Mouse (Mus musculus) layer of hippocampus, postnatal 14 days (tissue): ENCODE data around the gene Btbd2. TPM values are rescaled to one million over a fixed set of nuclear protein-coding genes. Genes with fewer than 3 reads are reported as not detected.

Experiments used
- DNase-seq, 2 experiments: peaks; one replicate each; pipeline ENCODE4 v3.0.0; 2021 to 2022; ENCODE audit warnings: low spot score in 2 of 2, mixed read lengths in 1 of 2
- total RNA-seq, 2 experiments: library from RNA; stranded (reverse); gene quantifications; 2 replicates each; pipeline ENCODE4 v1.2.3; 2021

The Btbd2 gene
- total RNA-seq, 2 experiments from 2014 or later: 90.2 to 94.4 TPM

DNA sequence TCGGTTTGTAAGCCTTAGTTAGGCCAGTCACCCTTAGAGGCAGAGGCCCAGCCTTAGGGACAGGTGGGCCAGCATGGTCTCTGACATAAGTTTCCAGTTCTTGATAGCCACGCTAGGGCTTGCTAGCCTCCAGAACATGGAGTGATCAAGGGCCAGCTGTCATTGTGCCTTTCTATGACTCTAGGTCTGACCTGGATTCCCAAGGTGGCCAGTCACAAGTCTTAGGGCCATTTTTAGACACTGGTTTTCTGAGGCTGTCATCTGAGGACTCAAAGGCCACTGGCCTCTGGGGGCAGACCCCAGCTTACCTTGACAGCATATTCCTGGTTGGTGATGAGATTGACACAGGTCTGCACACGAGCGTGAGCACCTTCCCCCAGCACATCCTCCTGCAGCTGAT, 14.4 kb upstream of the Btbd2 start:
- no peak for DNase-seq

DNA sequence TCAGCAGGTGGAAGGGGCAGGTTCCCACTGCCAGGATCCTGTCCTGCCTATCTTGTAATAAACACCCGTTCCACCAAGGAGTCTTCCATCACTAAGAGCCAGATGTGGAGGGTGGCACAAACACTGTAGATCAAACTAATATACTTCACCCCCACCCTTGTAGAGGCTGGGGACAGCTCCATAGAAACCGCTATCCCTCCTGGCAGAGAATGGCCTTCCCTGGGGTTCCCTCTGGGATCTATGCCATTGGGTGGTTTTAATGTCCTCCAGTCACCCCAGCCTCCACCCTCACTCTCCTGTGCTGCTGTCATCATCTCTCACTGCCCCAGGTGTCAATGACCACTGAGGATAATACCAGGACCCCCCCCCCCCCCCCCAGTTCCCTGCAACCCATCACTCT, 13.7 kb upstream of the Btbd2 start:
- DNase-seq: no peak

DNA sequence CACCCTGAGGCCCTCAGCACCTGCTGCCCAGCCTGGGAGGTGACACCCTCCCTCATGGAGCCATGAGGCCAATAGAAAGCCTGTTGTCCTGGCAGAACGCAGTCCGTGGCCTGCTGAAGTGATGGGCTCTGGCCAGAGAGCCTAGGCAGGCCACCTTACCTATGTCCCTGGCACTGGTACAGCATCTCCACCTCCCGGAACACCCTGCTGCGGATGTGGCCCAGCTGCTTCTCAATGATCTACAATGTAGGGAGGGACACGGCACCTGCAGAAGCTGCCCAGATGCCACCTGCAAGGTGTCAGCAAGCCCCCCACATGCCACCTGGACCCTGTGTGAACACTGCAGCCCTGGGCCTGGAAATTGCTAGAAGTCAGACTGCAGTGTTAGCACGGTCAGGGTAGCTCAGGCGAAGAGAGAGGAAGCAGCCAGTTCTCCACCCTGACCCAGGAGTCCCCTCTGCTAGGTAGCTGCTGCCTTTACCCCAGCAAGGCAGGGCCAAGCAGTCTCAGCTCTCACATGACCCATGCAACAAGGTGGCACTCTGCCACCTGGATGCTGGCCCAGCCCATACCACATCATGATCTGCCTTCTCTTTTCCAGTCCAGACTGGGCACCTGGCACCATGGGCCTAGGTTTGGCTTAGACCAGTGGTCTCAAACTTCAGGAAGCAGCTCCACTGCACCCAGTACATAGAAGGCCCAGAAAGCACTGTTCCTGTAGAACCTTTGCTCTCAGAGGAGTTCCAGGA, 13.0 kb upstream of the Btbd2 start:
- no peak for DNase-seq

DNA sequence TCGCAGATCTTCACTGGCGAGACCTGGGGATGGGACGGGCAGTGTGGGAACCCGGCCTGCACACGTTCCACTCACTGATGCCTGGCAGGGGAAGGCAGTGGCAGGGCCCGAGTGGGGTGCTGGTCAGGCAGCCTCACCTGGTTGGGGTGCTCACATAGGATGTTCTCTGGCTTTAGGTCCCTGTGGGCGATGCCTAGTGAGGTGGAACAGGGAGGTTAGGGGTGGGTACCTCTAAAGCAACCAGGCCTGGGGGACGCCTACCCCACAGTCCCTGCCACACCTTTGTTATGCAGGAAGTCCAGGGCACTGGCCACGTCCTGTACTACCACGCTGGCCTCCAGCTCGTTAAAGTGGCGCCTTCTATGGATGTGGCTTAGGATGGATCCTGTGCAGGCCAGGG, 12.1 kb upstream of the Btbd2 start:
- DNase-seq: no peak

DNA sequence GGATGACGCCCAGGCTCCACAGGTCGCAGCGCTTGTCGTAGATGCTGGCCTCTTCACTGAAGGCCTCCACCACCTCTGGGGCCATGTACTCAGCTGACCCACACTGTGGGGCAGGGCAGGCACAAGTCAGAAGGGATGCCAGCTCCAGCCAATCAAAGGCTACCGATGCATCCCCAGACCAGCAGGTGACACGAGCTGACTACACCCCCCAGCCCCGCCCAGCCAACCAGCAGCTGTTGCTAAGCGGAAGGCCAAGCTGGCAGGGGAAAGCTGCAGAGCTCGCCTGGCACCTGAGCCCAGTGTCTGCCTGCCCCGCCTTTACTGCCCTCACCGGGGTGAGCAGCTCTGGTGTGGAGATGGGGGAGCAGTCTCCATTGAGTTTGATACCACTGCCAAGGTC, 11.7 kb upstream of the Btbd2 start:
- DNase-seq: no peak

DNA sequence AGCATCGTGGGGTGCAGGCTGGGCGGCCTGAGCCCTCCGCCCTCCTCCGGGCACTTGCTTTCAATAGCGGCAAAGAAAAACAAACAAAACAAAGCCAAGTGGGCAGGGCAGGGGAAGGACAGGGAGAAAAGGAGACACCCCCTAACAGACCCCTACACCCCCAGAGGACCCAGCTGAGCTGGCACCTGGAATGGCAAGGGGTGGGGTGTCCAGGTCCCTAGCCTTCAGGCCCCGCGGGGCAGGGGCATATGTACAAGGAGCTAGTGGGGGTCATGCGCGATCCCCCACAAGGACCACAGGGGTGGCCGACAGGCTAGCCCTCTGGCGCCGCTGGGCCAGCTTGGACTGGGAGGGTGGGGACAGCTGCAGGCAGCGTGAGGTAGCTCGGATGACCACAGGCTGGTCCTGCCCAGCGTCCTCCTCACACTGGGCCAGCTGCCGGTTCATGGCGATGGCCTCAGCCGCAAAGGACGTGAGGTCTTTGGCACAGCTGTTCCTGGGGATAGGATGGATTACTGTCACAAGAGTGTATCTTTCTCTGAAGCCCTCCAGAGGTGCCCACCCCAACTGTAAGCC, 10.1 kb upstream of the Btbd2 start:
- DNase-seq: no peak

DNA sequence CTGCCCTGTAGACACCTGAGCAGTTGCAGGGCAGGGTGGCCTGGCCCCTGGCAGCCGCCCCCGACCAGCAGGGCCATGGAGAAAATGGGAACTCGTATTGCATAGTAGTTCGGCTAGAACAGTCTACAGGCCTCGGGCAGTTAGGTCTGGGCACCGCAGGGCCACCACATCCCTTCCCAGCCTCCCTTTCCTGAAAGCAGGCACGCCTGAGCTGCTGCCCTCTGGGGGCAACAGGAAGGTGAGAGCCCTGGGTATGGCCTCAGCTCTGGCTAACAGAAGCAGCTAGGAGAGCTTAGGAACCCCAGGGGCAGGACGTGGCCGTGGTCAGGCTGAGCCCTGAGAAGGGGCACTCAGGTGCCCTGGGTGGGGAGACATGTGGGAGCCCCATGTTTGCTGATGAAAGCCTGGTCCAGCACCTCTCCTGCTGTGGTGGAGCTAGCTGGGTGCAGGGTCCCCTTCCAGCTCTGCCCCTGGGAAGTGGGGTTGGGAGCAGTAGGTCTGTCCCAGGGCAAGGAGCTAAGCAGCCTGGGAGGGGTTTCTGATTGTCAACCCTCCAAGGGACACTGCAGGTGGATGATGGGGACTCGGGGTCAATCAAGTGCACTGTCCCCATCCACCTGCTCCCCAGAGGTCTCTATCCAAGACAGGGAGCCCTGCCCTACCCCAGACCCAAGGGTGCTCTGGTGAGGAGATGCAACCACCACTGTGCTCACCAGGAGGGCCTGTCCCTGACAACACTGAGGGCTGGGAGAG, 9.3 kb upstream of the Btbd2 start:
- no peak for DNase-seq

DNA sequence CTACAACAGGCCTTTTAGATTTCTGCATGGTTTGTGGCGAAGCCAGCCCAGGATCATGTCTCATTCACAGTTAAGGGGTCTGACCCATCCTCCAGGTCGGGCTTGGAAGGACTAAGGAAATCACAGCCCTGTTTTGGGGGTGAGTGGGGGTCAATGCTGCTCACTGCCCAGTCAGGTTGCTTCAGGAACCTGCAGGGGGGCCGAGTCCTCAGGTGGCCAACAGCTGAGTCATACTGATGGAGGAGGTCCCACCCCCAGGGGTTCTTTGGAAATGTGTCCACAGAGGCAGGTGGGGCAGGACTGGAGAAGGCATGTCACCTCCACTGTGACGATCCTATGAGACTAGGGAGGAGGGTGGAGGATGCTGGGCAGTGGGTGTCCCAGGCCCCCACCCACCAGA, 8.6 kb upstream of the Btbd2 start:
- DNase-seq: no peak

DNA sequence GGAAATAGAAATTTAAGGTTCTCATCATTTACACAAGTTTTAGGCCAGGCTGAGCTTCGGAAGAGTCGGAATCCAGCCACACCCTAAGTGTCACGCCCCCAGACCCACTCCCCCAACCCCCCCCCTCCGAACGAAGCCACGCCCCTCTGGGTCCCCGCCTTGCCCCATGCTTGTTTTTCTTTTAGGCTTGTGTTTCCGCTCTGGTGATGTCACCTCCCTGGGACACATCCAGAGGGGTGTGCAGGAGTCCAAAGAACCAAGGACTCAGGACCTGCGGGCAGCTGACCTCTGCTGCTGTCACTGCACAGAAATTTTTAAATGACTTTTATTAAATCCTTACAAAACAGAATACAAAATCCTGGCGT, 8.1 kb upstream of the Btbd2 start:
- no peak for DNase-seq

DNA sequence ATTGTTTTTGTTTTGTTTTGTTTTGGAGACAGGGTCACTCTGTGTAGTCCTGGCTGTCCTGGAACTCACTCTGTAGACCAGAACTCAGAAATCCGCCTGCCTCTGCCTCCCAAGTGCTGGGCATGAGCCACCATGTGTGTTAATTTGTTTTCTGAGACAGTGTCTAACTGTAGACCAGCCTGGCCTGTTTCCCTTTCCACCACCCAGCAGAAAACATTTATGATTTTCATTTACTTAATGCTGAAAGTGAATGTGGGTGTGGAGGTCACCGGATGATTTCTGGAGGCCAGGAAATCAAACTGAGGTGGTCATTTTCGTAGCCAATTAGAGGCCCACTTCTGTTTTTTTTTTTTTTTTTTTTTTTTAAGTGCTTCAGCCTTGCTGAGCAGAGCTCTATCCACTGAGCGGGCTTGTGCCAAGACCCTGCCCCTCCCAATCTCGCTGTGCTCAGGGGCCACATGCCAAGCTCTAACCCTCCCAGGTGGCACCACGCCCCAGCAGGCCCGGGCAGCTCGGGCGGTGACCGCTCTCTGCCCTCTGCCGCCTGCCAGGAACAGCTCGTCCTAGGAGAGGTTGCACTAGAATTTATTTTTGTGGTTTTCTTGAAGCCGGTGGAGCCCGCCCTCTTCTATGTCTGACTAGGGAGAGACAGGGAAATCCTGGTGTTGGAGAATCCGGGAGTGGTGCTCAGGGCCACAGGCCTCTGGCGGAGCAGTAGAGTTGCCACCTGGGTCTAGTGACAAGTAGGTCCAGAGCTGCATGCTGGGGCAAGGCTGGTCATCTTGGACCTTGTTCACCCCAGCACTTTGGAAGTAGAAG, 7.5 kb upstream of the Btbd2 start:
- no peak for DNase-seq

DNA sequence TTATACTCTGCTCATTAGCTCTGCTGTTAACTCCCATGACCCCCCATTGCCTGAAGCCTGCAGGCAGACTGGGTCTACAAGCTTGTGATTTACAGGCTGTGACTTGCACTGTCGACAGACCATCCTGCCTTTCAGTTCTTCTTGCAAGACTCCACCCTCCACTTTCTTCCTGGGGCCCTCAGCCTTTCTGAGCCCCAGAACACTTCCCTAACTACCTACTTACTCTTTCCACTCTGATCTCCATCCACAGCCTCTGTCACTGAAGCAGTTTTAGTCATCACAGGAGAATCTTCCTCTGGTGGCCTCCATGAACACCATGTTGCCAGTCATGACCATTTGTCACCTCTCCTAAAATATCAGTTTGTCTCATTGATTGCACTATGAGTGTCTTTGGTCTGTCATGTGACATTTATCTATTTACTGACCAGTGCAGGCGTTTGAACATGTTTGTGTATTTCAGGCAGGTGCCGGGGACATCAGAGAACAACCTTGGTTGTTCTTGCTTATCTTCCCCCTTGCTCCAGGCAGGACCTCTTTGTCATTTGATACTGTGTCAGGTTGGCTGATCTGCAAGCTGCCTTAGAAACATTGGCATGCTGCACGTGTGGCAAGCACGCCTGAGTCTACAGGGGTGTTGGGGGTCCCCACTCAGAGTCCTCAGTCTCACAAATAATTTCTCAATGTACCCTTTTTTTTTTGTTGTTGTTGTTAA, 6.8 kb upstream of the Btbd2 start:
- DNase-seq: no peak

DNA sequence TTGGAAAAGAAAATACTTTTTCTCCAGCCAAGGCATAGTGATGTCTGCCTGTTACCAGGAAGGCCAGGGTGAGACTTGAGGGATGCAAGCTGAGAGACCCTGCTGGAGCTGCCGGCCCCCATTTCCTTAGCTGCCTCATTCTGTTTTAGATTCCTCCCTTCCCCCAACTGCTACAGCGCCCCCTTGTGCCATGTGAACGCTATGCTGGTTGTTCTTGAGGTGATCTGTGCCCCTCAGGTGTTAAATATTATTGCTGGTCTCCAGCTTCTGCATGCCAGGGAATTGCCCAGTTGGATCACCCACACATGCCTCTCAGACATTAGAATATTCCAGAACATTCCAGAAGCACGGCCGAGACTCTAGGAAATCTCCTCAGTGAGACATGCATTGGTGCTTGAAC, 4.3 kb upstream of the Btbd2 start:
- DNase-seq: no peak

DNA sequence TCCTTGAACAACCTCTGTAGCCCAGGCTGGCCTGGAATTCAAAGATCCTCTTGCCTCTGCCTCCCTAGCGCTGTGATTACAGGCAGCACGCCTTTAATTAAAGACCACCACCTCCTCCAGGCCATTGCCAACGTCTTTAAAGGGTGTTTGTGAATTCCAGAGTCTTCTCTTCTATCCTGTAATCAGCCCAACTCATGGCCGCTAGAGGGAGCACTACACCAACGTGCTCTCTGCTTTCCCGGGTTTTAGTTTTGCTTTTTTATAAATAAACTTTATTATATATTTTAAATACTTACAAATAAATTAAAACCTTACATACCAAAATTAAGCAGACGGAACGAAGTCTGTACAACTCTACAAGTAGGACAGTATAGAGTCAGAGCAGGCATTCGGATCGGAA, 2.3 kb upstream of the Btbd2 start:
- peak; percentile 77 for DNase-seq

DNA sequence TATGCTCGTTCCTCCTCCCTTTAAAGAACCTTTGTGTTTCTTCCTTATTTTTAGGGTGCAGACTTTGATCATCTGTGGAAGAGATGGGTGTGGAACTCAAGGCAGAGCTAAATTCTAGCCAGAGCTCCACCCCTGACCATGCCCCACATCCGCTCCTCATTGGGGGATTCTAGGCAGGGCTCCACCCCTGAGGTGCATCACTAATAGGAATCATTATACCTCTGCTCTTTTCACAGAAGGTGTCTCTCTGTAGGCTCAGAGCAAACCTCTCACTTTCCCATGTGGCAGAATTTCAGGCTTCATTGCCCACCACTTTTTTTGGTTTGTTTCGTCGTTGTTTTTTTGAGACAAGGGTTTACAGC, 2.0 kb upstream of the Btbd2 start:
- DNase-seq: no peak

DNA sequence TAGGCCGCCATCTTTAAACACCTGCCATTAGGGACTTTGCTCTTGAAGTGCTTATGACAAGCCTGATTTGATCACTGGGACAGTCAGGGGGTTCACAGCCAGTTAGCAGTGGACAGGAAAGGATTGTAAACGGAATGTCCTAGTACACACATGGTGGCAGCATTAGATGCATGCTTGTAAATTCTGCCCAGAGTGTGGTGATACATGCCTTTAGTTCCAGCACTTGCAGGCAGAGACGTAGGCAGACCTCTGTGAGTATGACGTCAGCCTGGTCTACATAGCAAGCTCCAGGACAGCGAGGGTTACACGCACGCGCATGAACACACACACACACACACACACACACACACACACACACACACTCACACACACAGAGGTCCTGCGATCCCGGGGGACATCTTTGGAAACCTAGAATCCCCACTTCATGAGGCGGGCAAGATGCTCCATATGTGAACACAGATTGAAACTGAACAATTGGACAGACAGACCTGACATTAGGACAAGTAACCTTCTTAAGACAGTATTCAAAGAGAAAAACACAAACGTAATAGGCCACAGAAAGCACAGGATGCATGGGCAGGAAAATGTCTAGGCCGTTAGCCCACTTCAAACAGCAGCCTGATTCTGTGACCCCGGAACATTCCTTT, 1.4 kb upstream of the Btbd2 start:
- no peak for DNase-seq

DNA sequence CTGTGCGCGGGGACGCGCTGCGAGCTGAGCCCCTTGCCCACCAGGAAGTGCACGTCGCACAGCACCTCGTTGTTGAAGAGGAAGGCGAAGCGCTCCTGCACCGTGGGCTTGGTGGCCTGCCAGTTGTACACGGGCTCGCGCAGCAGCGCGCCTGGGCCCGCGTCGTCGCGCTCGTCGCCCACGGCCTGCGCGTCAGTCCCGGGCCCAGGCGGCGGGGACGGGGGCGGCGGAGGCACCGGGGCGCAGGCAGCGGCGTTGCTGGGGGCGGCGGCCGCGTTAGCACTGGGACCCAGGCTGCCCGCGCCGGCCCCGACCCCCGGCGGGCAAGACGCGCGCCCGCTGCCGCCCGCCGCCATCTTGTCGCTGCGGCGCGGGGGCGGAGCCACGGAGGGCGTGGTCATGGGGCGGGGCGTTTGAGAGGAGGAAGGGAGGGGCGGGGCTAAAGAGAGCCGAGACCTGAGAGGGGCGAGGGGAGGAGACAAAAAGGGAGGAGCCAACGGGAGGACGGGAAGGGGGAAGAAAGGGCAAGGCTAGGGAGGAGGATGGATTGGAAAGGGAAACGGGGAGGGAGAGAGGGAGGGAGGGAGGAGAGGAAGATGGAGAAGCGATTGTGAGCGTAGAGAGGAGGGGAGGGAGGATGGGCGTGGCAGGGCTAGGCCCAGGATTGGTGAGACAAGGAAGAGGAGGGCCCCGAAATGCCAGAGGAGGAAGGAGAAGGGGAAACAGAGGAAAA, 575 bp downstream of the Btbd2 start:
- peak; percentile 88 to 97 for DNase-seq

DNA sequence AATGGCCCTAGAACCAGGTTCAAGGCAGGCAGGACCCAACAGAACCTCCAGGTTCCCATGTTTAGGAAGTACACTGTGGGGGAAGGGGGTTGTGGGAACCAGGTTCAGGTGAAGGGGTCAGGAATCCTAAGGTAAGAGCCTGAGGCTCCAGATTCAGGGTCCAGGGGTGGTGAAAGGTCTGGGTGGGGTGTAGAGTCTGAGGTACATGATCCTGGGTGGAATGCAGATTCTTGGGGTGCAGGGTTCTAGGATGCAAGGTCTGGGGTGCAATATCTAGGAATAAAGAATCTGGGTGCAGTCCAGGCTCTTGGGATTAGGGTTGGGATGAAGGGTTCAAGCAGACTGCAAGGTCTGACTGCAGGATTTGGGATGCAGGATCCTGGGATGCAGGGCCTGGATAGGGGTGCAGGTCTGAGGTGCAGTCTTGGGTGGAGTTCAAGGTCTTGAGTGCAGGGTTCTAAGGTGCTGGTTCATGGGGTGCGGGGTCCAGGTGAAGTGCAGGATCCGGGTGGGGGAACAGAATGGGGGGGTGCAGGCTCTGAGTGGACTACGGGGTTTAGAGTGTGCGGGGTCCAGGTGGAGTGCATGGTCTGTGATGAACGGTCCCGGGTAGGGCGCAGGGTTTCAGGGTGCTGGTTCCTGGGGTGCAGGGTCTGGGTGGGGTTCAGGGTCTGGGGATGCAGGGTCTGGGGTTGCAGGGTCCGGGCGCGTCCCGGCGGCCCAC, 1.3 kb downstream of the Btbd2 start:
- DNase-seq: no peak

DNA sequence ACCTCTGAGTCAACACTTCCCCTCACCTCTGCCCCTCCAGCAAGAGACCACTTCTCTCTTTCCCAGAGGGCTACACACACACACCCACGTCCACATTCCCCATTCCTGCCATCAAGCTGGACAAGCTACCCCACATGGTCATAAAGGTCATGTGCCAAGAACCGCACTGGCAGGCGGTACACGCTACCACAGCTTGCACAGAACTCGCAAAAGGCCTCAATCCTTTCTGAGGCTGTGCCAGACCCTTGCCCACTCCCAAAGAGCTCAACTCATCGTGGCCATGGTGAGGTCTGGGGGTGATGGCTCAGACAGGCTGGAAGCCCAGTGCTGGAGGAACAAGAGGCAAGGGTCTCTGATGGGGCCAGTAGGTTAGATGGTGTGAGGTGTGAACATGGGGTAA, 2.0 kb downstream of the Btbd2 start:
- no peak for DNase-seq

DNA sequence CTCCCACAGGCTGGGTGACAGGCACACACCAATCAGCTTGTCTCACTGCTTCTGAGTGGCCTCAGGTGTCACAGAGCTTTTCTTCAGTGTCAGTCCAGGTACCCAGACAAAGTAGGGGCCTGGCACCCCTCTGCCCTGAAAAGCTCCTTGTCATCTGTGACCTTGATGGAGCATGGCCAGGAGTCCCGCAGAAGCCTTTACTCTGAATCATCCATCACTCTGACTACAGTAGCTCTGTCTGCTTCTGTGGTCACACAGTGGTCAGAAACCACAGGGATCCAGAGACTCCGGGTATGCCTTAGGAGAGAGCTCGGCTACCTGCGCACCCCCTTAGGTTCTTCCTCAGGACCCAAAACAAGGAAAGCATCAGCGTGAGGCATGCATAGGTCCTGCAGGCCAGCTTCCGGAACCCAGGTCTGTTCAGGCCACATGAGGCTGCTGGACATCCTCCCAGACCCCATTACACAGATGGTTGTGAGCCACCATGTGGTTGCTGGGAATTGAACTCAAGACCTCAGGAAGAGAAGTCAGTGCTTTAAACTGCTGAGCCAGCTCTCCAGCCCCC, 3.6 kb downstream of the Btbd2 start:
- DNase-seq: no peak
